Mouse (Mus musculus) myocyte (in vitro differentiated cells): ENCODE results near the gene Larp1.

Experiments
- MAX ChIP-seq: IDR thresholded peaks from one replicate; pipeline ENCODE4 v1.6.1; 2011; ENCODE audit warnings: low read depth, mild to moderate bottlenecking, control low read depth
- MYOD1 ChIP-seq, 3 experiments: IDR thresholded peaks; one replicate each; pipeline ENCODE4 v1.6.1; 2011; ENCODE audit warnings: control low read depth in 2 of 3, low read depth in 2 of 3, mild to moderate bottlenecking in 2 of 3, moderate library complexity in 1 of 3; ENCODE audit not compliant: insufficient read length in 2 of 3, control insufficient read depth in 1 of 3
- POLR2A ChIP-seq: IDR thresholded peaks from one replicate; pipeline ENCODE4 v1.6.1; 2011; ENCODE audit warnings: low read depth, mild to moderate bottlenecking, control low read depth, moderate library complexity; ENCODE audit not compliant: insufficient read length
- POLR2AphosphoS2 ChIP-seq: IDR thresholded peaks from one replicate; pipeline ENCODE4 v1.6.1; 2011; ENCODE audit warnings: low read depth, control low read depth; ENCODE audit not compliant: insufficient read length
- REST ChIP-seq: IDR thresholded peaks from one replicate; pipeline ENCODE4 v1.6.1; 2011; ENCODE audit warnings: mild to moderate bottlenecking, control low read depth, moderate library complexity; ENCODE audit not compliant: insufficient read depth, insufficient read length
- TCF12 ChIP-seq: IDR thresholded peaks from one replicate; pipeline ENCODE4 v1.6.1; 2011; ENCODE audit warnings: mild to moderate bottlenecking, control low read depth; ENCODE audit not compliant: poor library complexity, insufficient read depth, severe bottlenecking
- TCF3 ChIP-seq: IDR thresholded peaks from one replicate; pipeline ENCODE4 v1.6.1; 2011; ENCODE audit warnings: low read depth, control low read depth; ENCODE audit not compliant: insufficient read length
- USF1 ChIP-seq: IDR thresholded peaks from one replicate; pipeline ENCODE4 v1.6.1; 2011; ENCODE audit warnings: low read depth, mild to moderate bottlenecking, control low read depth, moderate library complexity

DNA sequence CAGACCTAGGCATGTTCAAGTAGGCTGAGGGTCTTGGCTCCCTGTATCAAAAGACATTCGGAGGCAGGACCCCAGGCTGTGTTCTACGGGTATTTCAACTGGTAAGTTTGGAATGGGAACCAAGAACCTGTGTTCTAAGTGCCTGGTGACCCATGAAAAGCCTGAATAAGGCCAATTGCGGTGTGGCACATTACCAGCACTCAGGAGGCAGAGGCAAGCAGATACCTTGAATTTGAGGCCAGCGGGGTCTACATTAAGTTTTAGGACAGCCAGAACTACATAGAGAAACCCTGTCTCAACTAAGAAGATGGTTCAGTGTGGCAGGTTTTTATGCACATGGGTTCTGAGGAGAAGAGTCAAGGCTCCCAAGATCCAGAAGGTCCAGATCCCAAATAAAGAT lies 56.2 kb downstream of the Larp1 start:
- TF ChIP-seq TCF3, result no peak
- TF ChIP-seq MYOD1 (IDR thresholded peaks at IDR 0.05; ENCODE audit: control insufficient read depth in 1 of 3, insufficient read length in 2 of 3, low read depth in 2 of 3), result no peak
- TF ChIP-seq USF1, result no peak
- TF ChIP-seq TCF12, result no peak
- no peak for TF ChIP-seq POLR2A
- TF ChIP-seq POLR2AphosphoS2, result no peak
- no peak for TF ChIP-seq REST
- no peak for TF ChIP-seq MAX
